Mouse (Mus musculus): ENCODE data around the gene Dap. TPM values are rescaled to one million over a fixed set of nuclear protein-coding genes. Genes with fewer than 3 reads are reported as not detected.

The Dap gene
- 44.3 and 56.9 TPM in 2 replicates for polyA plus RNA-seq (2011; ENCODE audit: insufficient read depth, insufficient read length, low replicate concordance, missing spikeins)

GRCm38 (mm10) chr15:31224135-31224761 is at the start of gene Dap:
Dap (plus strand) TSS chr15:31224314.
- under 1% methylated on average over 67 of the region's 67 CpGs for WGBS
- no peaks in the 10 kb centered on the region; the same call in 1 of the 2 replicates for H3K4me1 ChIP-seq (ENCODE audit: control insufficient read depth, insufficient read depth, low read length)
- TF ChIP-seq CTCF (IDR thresholded peaks at IDR 0.05; ENCODE audit: control insufficient read depth, insufficient read depth, low read length): no peak
- peak; percentile 31; the same call in 1 of the 2 replicates for TF ChIP-seq POLR2A (IDR thresholded peaks at IDR 0.05; ENCODE audit: borderline replicate concordance, control insufficient read depth, low read depth, low read length)
- peak within 1 kb of the TSS; percentile 74 for H3K4me3 ChIP-seq (replicated peaks; ENCODE audit: control insufficient read depth, low read depth, low read length)
- H3K27ac ChIP-seq (ENCODE audit: control insufficient read depth, insufficient read depth, low read depth, low read length, poor library complexity): peak within 1 kb of the TSS; percentile 88

DNA sequence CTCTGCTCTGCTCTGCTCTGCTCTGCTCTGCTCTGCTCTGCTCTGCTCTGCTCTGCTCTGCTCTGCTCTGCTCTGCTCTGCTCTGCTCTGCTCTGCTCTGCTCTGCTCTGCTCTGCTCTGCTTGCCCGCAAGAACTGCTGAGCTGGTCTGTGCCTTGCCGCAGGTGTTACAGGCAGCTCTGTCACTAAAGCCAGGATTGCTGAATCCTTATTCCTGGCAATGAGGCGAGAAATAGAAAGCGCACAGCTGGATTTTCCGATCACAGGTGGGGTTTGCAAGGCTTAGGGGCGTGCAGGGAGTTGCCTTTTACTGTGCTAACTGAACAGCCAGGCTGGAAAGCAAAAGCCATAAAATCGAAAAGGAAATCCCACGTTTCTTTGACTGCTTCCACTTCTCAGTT is 47.5 kb upstream of the Dap start:
- TF ChIP-seq CTCF (IDR thresholded peaks at IDR 0.05; ENCODE audit: control insufficient read depth, insufficient read depth, low read length): no peak
- no peak for TF ChIP-seq POLR2A (IDR thresholded peaks at IDR 0.05; ENCODE audit: borderline replicate concordance, control insufficient read depth, low read depth, low read length)
- Histone ChIP-seq H3K27ac (ENCODE audit: control insufficient read depth, insufficient read depth, low read depth, low read length, poor library complexity) (no peak overlapping the region), H3K4me1 (ENCODE audit: control insufficient read depth, insufficient read depth, low read length) (no peaks in the 10 kb centered on the region), H3K4me3 (replicated peaks; ENCODE audit: control insufficient read depth, low read depth, low read length) (no peak overlapping the region)
- WGBS: 56% methylated on average over 8 of the region's 8 CpGs

DNA sequence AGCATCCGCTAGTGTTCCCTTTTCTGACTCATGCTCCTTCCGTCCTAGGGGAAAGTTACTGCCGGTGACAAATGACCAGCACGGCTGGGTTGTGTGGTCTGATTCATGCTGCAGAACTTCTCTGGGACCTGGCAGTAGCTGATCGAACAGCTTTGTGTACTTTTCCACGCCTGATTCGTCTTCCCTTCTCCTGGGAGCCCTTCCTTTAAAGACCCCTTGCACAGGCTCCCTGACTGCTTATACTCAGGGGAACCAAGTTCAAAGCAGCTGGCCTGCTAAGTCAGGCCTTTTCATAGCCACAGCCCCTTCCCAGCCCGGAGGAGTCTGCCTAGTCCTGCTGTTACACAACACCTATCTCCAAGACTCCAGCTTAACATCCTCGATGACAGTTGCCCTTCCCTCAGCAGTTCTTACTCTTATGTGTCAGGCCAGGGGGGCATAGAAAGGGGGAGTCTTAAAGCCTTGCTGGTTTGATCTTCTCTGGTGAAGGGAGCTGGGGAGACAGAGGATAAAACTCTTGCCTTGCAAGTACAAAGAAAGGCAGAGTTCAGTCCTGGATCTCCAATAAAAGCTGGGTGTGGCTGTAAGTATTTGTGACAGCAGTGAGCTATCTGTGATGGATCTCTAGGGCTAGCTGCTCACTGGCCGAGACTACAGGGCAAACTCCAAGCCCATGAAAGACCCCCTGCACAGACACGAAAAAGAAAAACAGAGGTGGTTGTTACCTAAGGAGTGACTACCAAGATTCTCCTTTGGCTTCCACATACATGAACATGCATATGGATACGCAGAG is 39.3 kb upstream of the Dap start:
- 62% methylated on average over 12 of the region's 12 CpGs for WGBS
- Histone ChIP-seq H3K4me1 (ENCODE audit: control insufficient read depth, insufficient read depth, low read length) (no peaks in the 10 kb centered on the region), H3K4me3 (replicated peaks; ENCODE audit: control insufficient read depth, low read depth, low read length) (no peak overlapping the region), H3K27ac (ENCODE audit: control insufficient read depth, insufficient read depth, low read depth, low read length, poor library complexity) (no peak overlapping the region)
- TF ChIP-seq CTCF (IDR thresholded peaks at IDR 0.05; ENCODE audit: control insufficient read depth, insufficient read depth, low read length) (no peak), POLR2A (IDR thresholded peaks at IDR 0.05; ENCODE audit: borderline replicate concordance, control insufficient read depth, low read depth, low read length) (no peak)

DNA sequence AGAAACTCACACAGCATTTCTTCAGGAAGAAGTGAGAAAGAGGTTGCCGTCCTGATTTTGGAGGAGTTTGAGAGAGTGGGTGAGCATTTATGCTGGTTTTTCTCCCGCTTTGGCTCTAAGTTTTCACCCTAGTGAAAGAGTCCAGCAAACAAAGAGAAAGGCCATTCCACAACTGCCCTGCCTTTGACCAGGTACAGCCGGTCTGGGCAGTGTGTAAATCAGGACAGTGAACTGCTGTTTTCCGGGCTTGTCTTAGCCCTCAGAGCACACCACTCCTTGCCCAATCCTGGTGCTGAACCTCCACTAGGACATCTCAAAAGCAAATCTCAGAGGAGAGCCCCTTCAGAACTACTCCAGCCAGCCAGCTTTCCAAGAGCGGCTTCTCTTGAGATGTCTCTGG is 38.6 kb upstream of the Dap start:
- H3K27ac ChIP-seq (ENCODE audit: control insufficient read depth, insufficient read depth, low read depth, low read length, poor library complexity): no peak overlapping the region
- 84% methylated on average over 5 of the region's 5 CpGs for WGBS
- no peak overlapping the region for H3K4me3 ChIP-seq (replicated peaks; ENCODE audit: control insufficient read depth, low read depth, low read length)
- TF ChIP-seq POLR2A (IDR thresholded peaks at IDR 0.05; ENCODE audit: borderline replicate concordance, control insufficient read depth, low read depth, low read length): no peak
- no peak for TF ChIP-seq CTCF (IDR thresholded peaks at IDR 0.05; ENCODE audit: control insufficient read depth, insufficient read depth, low read length)
- no peaks in the 10 kb centered on the region for H3K4me1 ChIP-seq (ENCODE audit: control insufficient read depth, insufficient read depth, low read length)

- Histone ChIP-seq H3K4me1 (ENCODE audit: control insufficient read depth, insufficient read depth, low read length) (no peaks in the 10 kb centered on the region), H3K4me3 (replicated peaks; ENCODE audit: control insufficient read depth, low read depth, low read length) (no peak overlapping the region), H3K27ac (ENCODE audit: control insufficient read depth, insufficient read depth, low read depth, low read length, poor library complexity) (no peak overlapping the region)
- TF ChIP-seq POLR2A (IDR thresholded peaks at IDR 0.05; ENCODE audit: borderline replicate concordance, control insufficient read depth, low read depth, low read length): no peak
- TF ChIP-seq CTCF (IDR thresholded peaks at IDR 0.05; ENCODE audit: control insufficient read depth, insufficient read depth, low read length): no peak
- 73% methylated on average over 6 of the region's 6 CpGs for WGBS
Measured at GRCm38 (mm10) chr15:31186371-31186901, 37.7 kb upstream of the Dap start.

DNA sequence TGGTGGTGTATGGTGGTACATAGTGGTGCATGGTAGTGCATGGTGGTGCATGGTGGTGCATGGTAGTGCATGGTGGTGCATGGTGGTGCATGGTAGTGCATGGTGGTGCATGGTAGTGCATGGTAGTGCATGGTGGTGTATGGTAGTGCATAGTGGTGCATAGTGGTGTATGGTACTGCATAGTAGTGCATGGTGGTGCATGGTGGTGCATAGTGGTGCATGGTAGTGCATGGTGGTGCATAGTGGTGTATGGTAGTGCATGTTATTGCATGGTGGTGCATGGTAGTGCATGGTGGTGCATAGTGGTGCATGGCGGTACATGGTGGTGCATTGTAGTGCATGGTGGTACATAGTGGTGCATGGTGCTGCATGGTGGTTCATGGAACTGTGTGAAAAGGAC is 31.6 kb upstream of the Dap start:
- Histone ChIP-seq H3K4me3 (replicated peaks; ENCODE audit: control insufficient read depth, low read depth, low read length) (no peak overlapping the region), H3K4me1 (ENCODE audit: control insufficient read depth, insufficient read depth, low read length) (no peaks in the 10 kb centered on the region; the same call in 1 of the 2 replicates), H3K27ac (ENCODE audit: control insufficient read depth, insufficient read depth, low read depth, low read length, poor library complexity) (no peak overlapping the region)
- TF ChIP-seq POLR2A (IDR thresholded peaks at IDR 0.05; ENCODE audit: borderline replicate concordance, control insufficient read depth, low read depth, low read length): no peak
- TF ChIP-seq CTCF (IDR thresholded peaks at IDR 0.05; ENCODE audit: control insufficient read depth, insufficient read depth, low read length): no peak
- WGBS: 95% methylated on average over 1 of the region's 1 CpGs

DNA sequence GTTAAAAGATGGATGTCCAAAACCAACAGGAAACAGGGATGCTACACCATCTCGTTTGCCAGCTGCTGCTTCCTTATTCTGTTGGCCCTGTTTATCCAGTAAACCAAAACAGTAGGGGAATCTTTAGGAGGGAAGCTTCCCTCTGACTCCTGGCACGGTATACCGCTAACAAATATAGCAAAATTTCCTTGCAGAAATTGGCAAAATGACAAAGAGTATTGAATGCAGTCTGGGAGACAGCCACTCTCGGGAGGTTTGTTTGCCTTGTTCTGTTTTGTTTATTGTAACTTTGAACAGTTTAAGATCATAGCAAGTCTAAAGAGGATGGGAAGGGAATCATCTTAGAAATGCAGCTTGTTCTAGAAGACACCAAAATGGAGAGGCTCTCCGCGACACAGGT is 28.3 kb upstream of the Dap start:
- Histone ChIP-seq H3K27ac (ENCODE audit: control insufficient read depth, insufficient read depth, low read depth, low read length, poor library complexity) (no peak overlapping the region), H3K4me1 (ENCODE audit: control insufficient read depth, insufficient read depth, low read length) (no peaks in the 10 kb centered on the region; the same call in 1 of the 2 replicates), H3K4me3 (replicated peaks; ENCODE audit: control insufficient read depth, low read depth, low read length) (no peak overlapping the region)
- TF ChIP-seq CTCF (IDR thresholded peaks at IDR 0.05; ENCODE audit: control insufficient read depth, insufficient read depth, low read length): no peak
- TF ChIP-seq POLR2A (IDR thresholded peaks at IDR 0.05; ENCODE audit: borderline replicate concordance, control insufficient read depth, low read depth, low read length): no peak
- 76% methylated on average over 6 of the region's 6 CpGs for WGBS
